Mouse (Mus musculus) C2C12 (cell line): ENCODE data around the gene Snx30.

ENCODE experiments used
- CEBPB ChIP-seq: IDR thresholded peaks from one replicate; pipeline ENCODE4 v1.6.1; 2011; ENCODE audit warnings: low read depth, mild to moderate bottlenecking, control low read depth, moderate library complexity
- CTCF ChIP-seq: IDR thresholded peaks from one replicate; pipeline ENCODE4 v1.5.1; 2011; ENCODE audit not compliant: control insufficient read depth, insufficient read depth, insufficient read length
- MAX ChIP-seq: IDR thresholded peaks from one replicate; pipeline ENCODE4 v1.6.1; 2011; ENCODE audit warnings: mild to moderate bottlenecking, control low read depth
- MYOD1 ChIP-seq: IDR thresholded peaks from one replicate; pipeline ENCODE4 v1.6.1; 2011; ENCODE audit warnings: low read depth; ENCODE audit not compliant: control insufficient read depth, insufficient read length
- USF1 ChIP-seq: IDR thresholded peaks from one replicate; pipeline ENCODE4 v1.6.1; 2011; ENCODE audit warnings: low read depth, mild to moderate bottlenecking, control low read depth, moderate library complexity

DNA sequence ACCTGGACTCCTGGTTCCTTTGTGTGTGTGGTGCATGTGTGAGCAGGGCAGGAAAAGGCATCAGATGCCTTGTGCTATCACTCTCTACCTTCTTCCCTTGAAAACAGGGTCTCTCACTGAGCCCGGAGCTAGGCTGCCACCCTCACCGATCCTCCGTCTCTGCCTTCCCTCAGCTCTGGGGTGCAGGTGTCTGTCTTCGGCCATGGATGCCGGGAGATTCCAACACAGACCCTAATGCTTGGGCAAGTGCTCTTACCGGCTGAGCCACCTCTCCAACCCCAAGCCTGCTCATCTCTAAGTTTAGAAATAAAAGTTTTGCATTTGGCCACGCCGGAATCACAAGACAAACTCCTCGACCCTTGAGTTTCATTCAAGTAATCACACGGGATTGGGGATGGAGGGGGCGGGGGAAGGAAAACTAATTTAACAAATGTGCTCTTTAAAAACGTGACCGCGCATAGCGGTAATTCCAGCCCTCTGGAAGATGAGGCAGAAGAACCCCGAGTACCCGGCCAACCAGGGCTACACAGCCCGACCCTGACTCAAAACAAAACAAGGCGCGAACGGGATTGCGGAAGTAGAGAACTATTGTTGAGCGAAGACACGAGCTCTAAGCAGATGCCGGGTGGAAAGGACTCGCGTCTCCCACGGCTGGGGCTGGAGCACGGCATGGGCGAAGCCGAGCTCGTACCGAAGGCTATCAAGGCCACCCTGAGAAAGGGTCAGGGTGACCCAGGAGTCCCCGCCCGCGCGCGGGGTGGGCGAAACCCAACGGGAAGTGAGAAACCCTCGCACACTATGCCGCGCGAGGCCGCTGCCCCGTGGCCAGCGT is 22.6 kb upstream of the Snx30 start:
- TF ChIP-seq CTCF: no peak
- no peak for TF ChIP-seq MAX
- no peak for TF ChIP-seq USF1
- no peak for TF ChIP-seq MYOD1
- TF ChIP-seq CEBPB: no peak
